Mouse (Mus musculus): ENCODE results near the gene Brd7. TPM values are rescaled to one million over a fixed set of nuclear protein-coding genes. Genes with fewer than 3 reads are reported as not detected.

Gene Brd7
- polyA plus RNA-seq, 1 experiment from 2014 or later: 86.1 TPM

- Histone ChIP-seq H3K4me3 (no peak overlapping the region), H3K27ac (no peak overlapping the region), H3K4me2 (replicated peaks) (no peak overlapping the region), H3K36me3 (peaks cover 7% of the 10 kb centered on the region), H3K27me3 (no peaks in the 10 kb centered on the region), H3K9ac (no peak overlapping the region), H3K9me3 (no peaks in the 10 kb centered on the region), H3K4me1 (peaks cover 18% of the 10 kb centered on the region)
- no peak for ATAC-seq (ENCODE audit: low FRiP score, low read depth)
- WGBS: 95% methylated on average over 6 of the region's 6 CpGs
These were observed 41.9 kb downstream of the Brd7 start for GRCm38 (mm10) chr8:88320134-88320533.

- no peaks in the 10 kb centered on the region for H3K9me3 ChIP-seq
- no peaks in the 10 kb centered on the region for H3K27me3 ChIP-seq
- H3K4me1 ChIP-seq: peaks cover 18% of the 10 kb centered on the region
- H3K4me3 ChIP-seq: no peak overlapping the region
- ATAC-seq (ENCODE audit: low FRiP score, low read depth): no peak
- WGBS: 93% methylated on average over 8 of the region's 8 CpGs
- no peak overlapping the region for H3K4me2 ChIP-seq (replicated peaks)
- H3K9ac ChIP-seq: no peak overlapping the region
- H3K36me3 ChIP-seq: no peaks in the 10 kb centered on the region
- H3K27ac ChIP-seq: no peak overlapping the region
These were observed 43.8 kb downstream of the Brd7 start for GRCm38 (mm10) chr8:88318151-88318550.

GRCm38 (mm10) chr8:88317341-88317740, 44.7 kb downstream of the Brd7 start:
- Histone ChIP-seq H3K36me3 (no peaks in the 10 kb centered on the region), H3K9me3 (no peaks in the 10 kb centered on the region), H3K27me3 (no peaks in the 10 kb centered on the region), H3K4me3 (no peak overlapping the region), H3K4me2 (replicated peaks) (no peak overlapping the region), H3K9ac (no peak overlapping the region), H3K27ac (peak overlapping the region; percentile 67), H3K4me1 (peaks cover 20% of the 10 kb centered on the region)
- no peak for ATAC-seq (ENCODE audit: low FRiP score, low read depth)
- 29% methylated on average over 5 of the region's 5 CpGs for WGBS

- Histone ChIP-seq H3K4me1 (peaks cover 20% of the 10 kb centered on the region), H3K4me3 (no peak overlapping the region), H3K4me2 (replicated peaks) (no peak overlapping the region), H3K36me3 (no peaks in the 10 kb centered on the region), H3K27ac (peak overlapping the region; percentile 67), H3K9me3 (no peaks in the 10 kb centered on the region), H3K9ac (no peak overlapping the region), H3K27me3 (no peaks in the 10 kb centered on the region)
- 18% methylated on average over 8 of the region's 8 CpGs for WGBS
- ATAC-seq (ENCODE audit: low FRiP score, low read depth): peak; percentile 34; the same call in 1 of the 2 replicates
These were observed 45.7 kb downstream of the Brd7 start for GRCm38 (mm10) chr8:88316139-88316931.

- 96% methylated on average over 8 of the region's 8 CpGs for WGBS
- H3K4me3 ChIP-seq: no peak overlapping the region
- ATAC-seq (ENCODE audit: low FRiP score, low read depth): no peak
These were observed 46.7 kb downstream of the Brd7 start for GRCm38 (mm10) chr8:88315302-88315701.

GRCm38 (mm10) chr8:88313991-88314390, 48.0 kb downstream of the Brd7 start:
- Histone ChIP-seq H3K4me2 (replicated peaks) (no peak overlapping the region), H3K9me3 (no peaks in the 10 kb centered on the region), H3K27ac (no peak overlapping the region), H3K27me3 (no peaks in the 10 kb centered on the region), H3K9ac (no peak overlapping the region), H3K4me1 (peaks cover 20% of the 10 kb centered on the region), H3K36me3 (no peaks in the 10 kb centered on the region), H3K4me3 (no peak overlapping the region)
- ATAC-seq (ENCODE audit: low FRiP score, low read depth): no peak
- WGBS: 88% methylated on average over 12 of the region's 12 CpGs

More at GRCm38 (mm10) chr8:88315302-88315701, 46.7 kb downstream of the Brd7 start:
- no peaks in the 10 kb centered on the region for H3K9me3 ChIP-seq
- H3K36me3 ChIP-seq: no peaks in the 10 kb centered on the region
- H3K4me1 ChIP-seq: peaks cover 20% of the 10 kb centered on the region
- H3K27ac ChIP-seq: no peak overlapping the region
- H3K9ac ChIP-seq: no peak overlapping the region
- no peak overlapping the region for H3K4me2 ChIP-seq (replicated peaks)
- H3K27me3 ChIP-seq: no peaks in the 10 kb centered on the region

- no peak overlapping the region for H3K9ac ChIP-seq
- H3K27ac ChIP-seq: no peak overlapping the region
- no peaks in the 10 kb centered on the region for H3K9me3 ChIP-seq
- H3K4me1 ChIP-seq: peaks cover 20% of the 10 kb centered on the region
- WGBS: 73% methylated on average over 8 of the region's 8 CpGs
- H3K4me3 ChIP-seq: no peak overlapping the region
- H3K27me3 ChIP-seq: no peaks in the 10 kb centered on the region
- no peak overlapping the region for H3K4me2 ChIP-seq (replicated peaks)
- no peaks in the 10 kb centered on the region for H3K36me3 ChIP-seq
- no peak for ATAC-seq (ENCODE audit: low FRiP score, low read depth)
These were observed 49.0 kb downstream of the Brd7 start for GRCm38 (mm10) chr8:88312966-88313365.

GRCm38 (mm10) chr8:88310286-88310685, 51.7 kb downstream of the Brd7 start:
- 89% methylated on average over 13 of the region's 13 CpGs for WGBS
- Histone ChIP-seq H3K4me3 (no peak overlapping the region), H3K9ac (no peak overlapping the region), H3K9me3 (no peaks in the 10 kb centered on the region), H3K27ac (no peak overlapping the region), H3K4me1 (0 out of 2 replicates have a peak, but pooled peaks cover 3% of the 10 kb centered on the region), H3K4me2 (replicated peaks) (no peak overlapping the region), H3K27me3 (no peaks in the 10 kb centered on the region), H3K36me3 (no peaks in the 10 kb centered on the region)
- ATAC-seq (ENCODE audit: low FRiP score, low read depth): no peak

GRCm38 (mm10) chr8:88309881-88310280, 52.1 kb downstream of the Brd7 start:
- Histone ChIP-seq H3K36me3 (no peaks in the 10 kb centered on the region), H3K9me3 (no peaks in the 10 kb centered on the region), H3K27me3 (no peaks in the 10 kb centered on the region), H3K4me3 (no peak overlapping the region), H3K4me1 (0 out of 2 replicates have a peak, but pooled peaks cover 3% of the 10 kb centered on the region), H3K9ac (no peak overlapping the region), H3K27ac (no peak overlapping the region), H3K4me2 (replicated peaks) (no peak overlapping the region)
- ATAC-seq (ENCODE audit: low FRiP score, low read depth): no peak
- 88% methylated on average over 7 of the region's 7 CpGs for WGBS

GRCm38 (mm10) chr8:88309274-88309873, 52.6 kb downstream of the Brd7 start:
- 76% methylated on average over 10 of the region's 10 CpGs for WGBS
- Histone ChIP-seq H3K4me1 (0 out of 2 replicates have a peak, but pooled peaks cover 3% of the 10 kb centered on the region), H3K27ac (no peak overlapping the region), H3K36me3 (no peaks in the 10 kb centered on the region), H3K4me2 (replicated peaks) (no peak overlapping the region), H3K4me3 (no peak overlapping the region), H3K9ac (no peak overlapping the region), H3K9me3 (no peaks in the 10 kb centered on the region), H3K27me3 (no peaks in the 10 kb centered on the region)
- ATAC-seq (ENCODE audit: low FRiP score, low read depth): no peak

GRCm38 (mm10) chr8:88307736-88308135, 54.3 kb downstream of the Brd7 start:
- Histone ChIP-seq H3K4me2 (replicated peaks) (no peak overlapping the region), H3K27ac (no peak overlapping the region), H3K36me3 (no peaks in the 10 kb centered on the region), H3K9ac (no peak overlapping the region), H3K4me3 (no peak overlapping the region), H3K4me1 (no peaks in the 10 kb centered on the region), H3K9me3 (no peaks in the 10 kb centered on the region), H3K27me3 (no peaks in the 10 kb centered on the region)
- no peak for ATAC-seq (ENCODE audit: low FRiP score, low read depth)
- WGBS: 84% methylated on average over 4 of the region's 4 CpGs

- no peak overlapping the region for H3K27ac ChIP-seq
- no peaks in the 10 kb centered on the region for H3K36me3 ChIP-seq
- H3K4me2 ChIP-seq (replicated peaks): no peak overlapping the region
- WGBS: 72% methylated on average over 14 of the region's 14 CpGs
- H3K27me3 ChIP-seq: no peaks in the 10 kb centered on the region
- no peak for ATAC-seq (ENCODE audit: low FRiP score, low read depth)
- no peaks in the 10 kb centered on the region for H3K9me3 ChIP-seq
- no peak overlapping the region for H3K4me3 ChIP-seq
- H3K9ac ChIP-seq: no peak overlapping the region
- peaks cover 8% of the 10 kb centered on the region; the same call in 1 of the 2 replicates for H3K4me1 ChIP-seq
These were observed 55.5 kb downstream of the Brd7 start for GRCm38 (mm10) chr8:88306511-88306910.
